ENCODE assay signal across 7 mouse cellular contexts in the genomic region with DNA sequence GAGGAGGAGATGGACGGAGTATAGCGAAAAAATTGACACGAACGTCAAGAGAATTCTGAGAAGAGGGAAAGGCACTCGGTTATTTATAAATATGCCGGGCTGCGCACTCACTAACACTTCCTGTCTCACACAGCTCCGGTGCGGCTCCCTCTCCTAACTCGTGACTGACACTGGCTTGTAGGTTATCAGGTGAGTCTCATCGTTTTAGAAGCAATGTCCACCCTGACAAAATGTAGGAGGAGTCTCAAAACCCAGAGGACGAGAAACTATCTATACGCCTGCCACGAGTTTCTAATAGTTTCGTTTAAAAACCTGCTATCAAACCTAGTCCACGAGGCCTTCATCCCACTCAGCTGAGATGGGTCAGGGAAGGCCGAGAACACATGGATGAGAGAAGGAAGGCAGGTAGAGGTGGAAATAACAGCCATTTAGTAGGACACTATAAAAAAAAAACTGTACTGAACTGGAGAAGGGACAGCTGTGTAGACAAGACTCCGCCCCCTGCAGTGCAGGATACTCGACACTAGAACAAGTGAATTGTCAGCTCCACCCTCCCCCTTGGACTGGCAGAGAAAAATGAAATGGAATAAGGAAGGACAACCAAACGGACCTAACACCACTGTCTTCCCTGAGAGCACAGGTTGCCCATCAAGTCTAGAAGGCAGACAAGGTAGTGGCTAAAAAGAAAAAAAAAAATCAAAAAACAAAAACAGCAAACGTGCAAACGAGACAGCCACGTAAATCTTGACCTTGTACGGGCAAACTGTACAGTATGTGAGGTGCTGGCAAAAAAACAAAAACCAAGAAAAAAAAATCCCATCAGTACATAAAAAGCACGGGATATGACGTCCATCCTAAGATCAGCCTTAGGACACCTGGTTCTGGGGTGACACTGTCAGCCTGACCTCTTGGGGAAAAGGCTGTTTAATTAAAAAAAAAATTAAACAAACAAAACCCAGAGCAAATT. TPM values are rescaled to one million over a fixed set of nuclear protein-coding genes. Genes with fewer than 3 reads are reported as not detected.
DNase-seq lines count a peak whose midpoint lies in the region; ATAC-seq and TF ChIP-seq lines count a peak whose summit lies in the region.

No protein-coding gene starts in this region.

- no peak for TF ChIP-seq EP300 in liver, embryonic 14.5 days (IDR thresholded peaks at IDR 0.05; ENCODE audit: low read depth)

- no peak for ATAC-seq in hindbrain, embryonic 12.5 days (ENCODE audit: low FRiP score)
- no peak for ATAC-seq in liver, embryonic 14.5 days (ENCODE audit: insufficient read depth)
- ATAC-seq in neural tube, embryonic 14.5 days (ENCODE audit: low read depth), result no peak

- DNase-seq in testis, postnatal 14 days (ENCODE audit: low spot score), result no peak
- no peak for DNase-seq in embryonic facial prominence, embryonic 10.5 days (ENCODE audit: low spot score)
- no peak for DNase-seq in liver, embryonic 14.5 days (ENCODE audit: low read depth in 3 of 3, low spot score in 3 of 3)
- DNase-seq in urinary bladder, adult 18-20 months (ENCODE audit: low spot score in 2 of 2), result no peak

- H3K4me3 ChIP-seq in testis, adult 2 months (ENCODE audit: control insufficient read depth, low read depth, low read length), result no peak overlapping the region
- H3K4me3 ChIP-seq in embryonic facial prominence, embryonic 10.5 days, result peak overlapping the region; percentile 96; the same call in 1 of the 2 replicates
- H3K4me3 ChIP-seq in hindbrain, embryonic 12.5 days, result peak overlapping the region; percentile 91; the same call in 1 of the 2 replicates
- peak overlapping the region in 1 of 2 experiments; percentile 97; a peak in 1 of 4 replicates for H3K4me3 ChIP-seq in liver, embryonic 14.5 days (ENCODE audit: insufficient read depth in 1 of 2, low read depth in 2 of 2, low read length in 2 of 2)
- H3K4me3 ChIP-seq in neural tube, embryonic 14.5 days (ENCODE audit: low read depth, low read length), result peak overlapping the region; percentile 89

- H3K9me3 ChIP-seq in embryonic facial prominence, embryonic 10.5 days, result no peaks in the 10 kb centered on the region
- H3K9me3 ChIP-seq in hindbrain, embryonic 12.5 days (replicated peaks), result no peaks in the 10 kb centered on the region
- no peaks in the 10 kb centered on the region for H3K9me3 ChIP-seq in liver, embryonic 14.5 days (ENCODE audit: control insufficient read depth, low read length)
- no peaks in the 10 kb centered on the region for H3K9me3 ChIP-seq in neural tube, embryonic 14.5 days (ENCODE audit: control insufficient read depth, low read length)

- H3K4me2 ChIP-seq in hindbrain, embryonic 12.5 days (replicated peaks), result peak overlapping the region; percentile 76
- H3K4me2 ChIP-seq in liver, embryonic 14.5 days (ENCODE audit: low read depth), result peak overlapping the region; percentile 98
- peak overlapping the region; percentile 60 for H3K4me2 ChIP-seq in neural tube, embryonic 14.5 days (ENCODE audit: low read depth, low read length)

- H3K36me3 ChIP-seq in testis, adult 2 months (ENCODE audit: control insufficient read depth, insufficient read depth, low read length), result no peaks in the 10 kb centered on the region
- H3K36me3 ChIP-seq in embryonic facial prominence, embryonic 10.5 days (replicated peaks), result peaks cover 79% of the 10 kb centered on the region
- peaks cover 56% of the 10 kb centered on the region for H3K36me3 ChIP-seq in hindbrain, embryonic 12.5 days
- peaks cover 76% of the 10 kb centered on the region for H3K36me3 ChIP-seq in liver, embryonic 14.5 days (replicated peaks; ENCODE audit: control insufficient read depth, insufficient read depth, low read depth)
- H3K36me3 ChIP-seq in neural tube, embryonic 14.5 days (ENCODE audit: control insufficient read depth, insufficient read depth, low read length), result peaks cover 57% of the 10 kb centered on the region

- no peak for TF ChIP-seq POLR2A in testis, adult 2 months (IDR thresholded peaks at IDR 0.05; ENCODE audit: control insufficient read depth, low read depth, low read length)

- H3K4me1 ChIP-seq in testis, adult 2 months (ENCODE audit: control insufficient read depth, insufficient read depth, low read length), result peaks cover 9% of the 10 kb centered on the region
- peaks cover 33% of the 10 kb centered on the region for H3K4me1 ChIP-seq in embryonic facial prominence, embryonic 10.5 days
- H3K4me1 ChIP-seq in hindbrain, embryonic 12.5 days, result peaks cover 32% of the 10 kb centered on the region
- peaks cover 10 to 15% of the 10 kb centered on the region in 2 experiments for H3K4me1 ChIP-seq in liver, embryonic 14.5 days (replicated peaks; ENCODE audit: control insufficient read depth in 2 of 2, insufficient read depth in 2 of 2, low read length in 1 of 2)
- peaks cover 37% of the 10 kb centered on the region for H3K4me1 ChIP-seq in neural tube, embryonic 14.5 days (ENCODE audit: control insufficient read depth, insufficient read depth, low read length)

- 0 out of 2 replicates have a peak overlapping the region, but pooled peaks have one; percentile 26 for H3K27ac ChIP-seq in testis, adult 2 months (ENCODE audit: control insufficient read depth, insufficient read depth, low read depth, low read length)
- H3K27ac ChIP-seq in embryonic facial prominence, embryonic 10.5 days (replicated peaks), result no peak overlapping the region
- H3K27ac ChIP-seq in hindbrain, embryonic 12.5 days, result no peak overlapping the region
- H3K27ac ChIP-seq in liver, embryonic 14.5 days, result no peak overlapping the region
- no peak overlapping the region for H3K27ac ChIP-seq in neural tube, embryonic 14.5 days (ENCODE audit: low read depth, low read length)

- no peak for TF ChIP-seq CTCF in testis, adult 2 months (IDR thresholded peaks at IDR 0.05; ENCODE audit: control insufficient read depth, insufficient read depth, insufficient replicate concordance, low read depth, low read length)
- TF ChIP-seq CTCF in liver, embryonic 14.5 days (IDR thresholded peaks at IDR 0.05; ENCODE audit: low read depth), result no peak

- peaks cover 3% of the 10 kb centered on the region; the same call in 1 of the 2 replicates for H3K27me3 ChIP-seq in testis, adult 2 months (ENCODE audit: control insufficient read depth, insufficient read depth, low read length)
- no peaks in the 10 kb centered on the region for H3K27me3 ChIP-seq in embryonic facial prominence, embryonic 10.5 days (replicated peaks; ENCODE audit: low read depth, poor library complexity, severe bottlenecking)
- H3K27me3 ChIP-seq in hindbrain, embryonic 12.5 days, result no peaks in the 10 kb centered on the region
- H3K27me3 ChIP-seq in liver, embryonic 14.5 days (ENCODE audit: control insufficient read depth, insufficient read depth, low read length), result no peaks in the 10 kb centered on the region; the same call in 1 of the 2 replicates
- H3K27me3 ChIP-seq in neural tube, embryonic 14.5 days (ENCODE audit: control insufficient read depth, insufficient read depth, low read length), result no peaks in the 10 kb centered on the region

- 83% methylated on average over 26 of the region's 26 CpGs for WGBS in embryonic facial prominence, embryonic 10.5 days
- 83% methylated on average over 26 of the region's 26 CpGs for WGBS in hindbrain, embryonic 12.5 days
- 77% methylated on average over 26 of the region's 26 CpGs for WGBS in liver, embryonic 14.5 days (ENCODE audit: insufficient replicate concordance)
- WGBS in neural tube, embryonic 14.5 days, result 76% methylated on average over 26 of the region's 26 CpGs

- no peak overlapping the region for H3K9ac ChIP-seq in hindbrain, embryonic 12.5 days
- no peak overlapping the region; the same call in 1 of the 2 replicates for H3K9ac ChIP-seq in liver, embryonic 14.5 days (replicated peaks)
- 0 out of 2 replicates have a peak overlapping the region, but pooled peaks have one; percentile 25 for H3K9ac ChIP-seq in neural tube, embryonic 14.5 days (replicated peaks; ENCODE audit: low read depth, low read length)

RNA-seq across cellular contexts. Expression of gene Slc38a2, which starts 3.8 kb away (rescaled TPM):
- polyA plus RNA-seq in testis, adult 2 months (2012; rRNA removed), result 8.8 and 10.8 TPM in 2 replicates
- polyA plus RNA-seq in embryonic facial prominence, embryonic 10.5 days (2016; fragmentation: Nextera tagmentation; extraction: Ambion mirVana), result 179 TPM in 2 replicates
- 184 and 192 TPM in 2 replicates for polyA plus RNA-seq in hindbrain, embryonic 12.5 days (2016; fragmentation: Nextera tagmentation; extraction: Ambion mirVana)
- 16.9 and 19.9 TPM in 2 replicates for polyA plus RNA-seq in liver, embryonic 14.5 days (2012; rRNA removed)
- polyA plus RNA-seq in liver, embryonic 14.5 days (2014; fragmentation: Nextera tagmentation; extraction: Ambion mirVana), result 28.8 and 32.8 TPM in 2 replicates
- 126 and 151 TPM in 2 replicates for polyA plus RNA-seq in neural tube, embryonic 14.5 days (2014; fragmentation: Nextera tagmentation; extraction: Ambion mirVana)

RNA-seq across cellular contexts. Expression of gene Slc38a1, which starts 53.0 kb away (rescaled TPM):
- polyA plus RNA-seq in testis, adult 2 months (2012; rRNA removed), result 2.0 and 2.1 TPM in 2 replicates
- polyA plus RNA-seq in embryonic facial prominence, embryonic 10.5 days (2016; fragmentation: Nextera tagmentation; extraction: Ambion mirVana), result 120 and 124 TPM in 2 replicates
- 152 and 155 TPM in 2 replicates for polyA plus RNA-seq in hindbrain, embryonic 12.5 days (2016; fragmentation: Nextera tagmentation; extraction: Ambion mirVana)
- 5.7 and 9.3 TPM in 2 replicates for polyA plus RNA-seq in liver, embryonic 14.5 days (2012; rRNA removed)
- polyA plus RNA-seq in liver, embryonic 14.5 days (2014; fragmentation: Nextera tagmentation; extraction: Ambion mirVana), result 15.1 and 15.5 TPM in 2 replicates
- polyA plus RNA-seq in neural tube, embryonic 14.5 days (2014; fragmentation: Nextera tagmentation; extraction: Ambion mirVana), result 173 and 175 TPM in 2 replicates
